Mouse (Mus musculus) brain, embryonic 14.5 days (tissue): ENCODE data around the gene Gm21304.

ENCODE experiments used
- CTCF ChIP-seq: fragments of 200-500 bp; IDR thresholded peaks from 2 replicates; pipeline ENCODE4 v1.5.1; 2012; ENCODE audit warnings: inconsistent platforms, mild to moderate bottlenecking, moderate library complexity, borderline replicate concordance; ENCODE audit not compliant: insufficient read depth, insufficient read length; ENCODE audit errors: extremely low read depth
- POLR2A ChIP-seq: fragments of 200-500 bp; IDR thresholded peaks from 2 replicates; pipeline ENCODE4 v1.6.1; 2012; ENCODE audit warnings: mild to moderate bottlenecking, inconsistent platforms, borderline replicate concordance; ENCODE audit not compliant: poor library complexity, insufficient read depth, insufficient read length, severe bottlenecking; ENCODE audit errors: extremely low read depth

DNA sequence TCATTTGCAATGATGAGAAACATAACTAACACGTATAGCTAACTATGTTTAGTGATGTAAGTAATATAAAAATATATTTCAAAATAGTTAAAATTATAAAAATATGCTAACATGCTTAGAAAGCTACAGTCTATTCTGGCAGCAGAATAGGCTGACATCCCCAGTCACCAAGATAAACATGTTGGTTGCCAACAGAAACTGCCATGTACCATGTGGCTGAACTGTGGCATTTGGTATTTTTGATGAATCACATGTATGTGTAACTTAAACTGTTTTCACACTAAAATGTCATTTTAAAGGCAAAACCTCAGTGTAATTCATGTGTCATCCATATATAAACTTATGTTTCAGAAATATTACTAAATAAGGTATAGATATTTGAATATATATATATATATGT lies 41.3 kb downstream of the Gm21304 start:
- no peak for TF ChIP-seq CTCF
- no peak for TF ChIP-seq POLR2A
